Mouse (Mus musculus) gastrocnemius, postnatal 14 days (tissue): Measurements from ENCODE around the gene Olfr786. TPM values are rescaled to one million over a fixed set of nuclear protein-coding genes. Genes with fewer than 3 reads are reported as not detected.

Source experiments
- DNase-seq: peaks from one replicate; pipeline ENCODE4 v3.0.0; 2021; ENCODE audit warnings: mixed read lengths
- intact Hi-C: fragments of 180-260 bp; cut with DNase I; formaldehyde crosslinking; loops from one replicate; pipeline ENCODE4 v1.15.1; 2025; ENCODE audit warnings: low total_unique reads
- long read RNA-seq, 2 experiments: library from polyadenylated mRNA; stranded (forward); transcript quantifications; one replicate each; pipeline ENCODE4 v2.0.0; 2021
- total RNA-seq, 2 experiments: library from RNA; stranded (reverse); gene quantifications; 2 replicates each; pipeline ENCODE4 v1.2.3; 2021

The Olfr786 gene
- total RNA-seq, result not detected
- long read RNA-seq, experiment 1, result 0 reads
- long read RNA-seq, experiment 2, result 0 reads

DNA sequence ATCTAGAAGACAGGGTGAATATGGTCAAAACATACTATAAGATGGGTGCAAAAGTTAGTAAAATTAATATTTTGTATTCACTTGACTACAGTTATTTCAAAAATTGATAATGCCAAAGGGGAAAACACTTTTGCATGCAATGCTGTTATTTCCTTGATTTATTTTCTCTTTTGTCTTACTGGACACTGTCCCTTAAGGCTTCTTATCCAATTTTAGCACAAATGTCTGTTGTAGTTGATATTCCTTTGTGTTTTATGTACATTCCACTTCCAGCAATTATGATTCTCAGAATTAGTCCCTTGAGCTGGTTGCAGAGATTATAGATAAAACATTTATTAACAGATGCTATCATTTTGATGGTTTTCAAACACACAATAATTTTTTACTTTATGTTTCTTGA lies at the start of gene Olfr786:
Gene Olfr786 (plus strand): TSS at position 301 of the 400 bp plus-strand sequence.
- DNase-seq, result no peak
- intact Hi-C loops, result no loop called here

DNA sequence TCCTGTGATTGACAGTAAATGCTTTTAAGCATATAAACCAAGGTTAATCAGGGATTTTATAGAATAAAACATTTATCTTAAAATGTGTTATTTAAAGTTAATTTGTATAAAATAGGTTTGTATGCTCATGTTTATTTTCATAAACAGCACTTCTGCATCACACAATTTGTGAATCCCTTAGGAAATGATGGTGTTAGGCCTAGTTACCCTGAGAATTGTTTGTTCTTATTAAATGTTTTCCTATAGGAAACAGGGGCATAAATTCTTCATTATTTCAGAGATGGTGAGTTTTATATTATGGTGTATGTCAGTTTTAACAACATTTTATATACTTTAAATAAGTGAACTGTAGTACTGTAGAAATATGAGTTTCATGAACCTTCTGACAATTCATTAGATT lies 43.3 kb upstream of the Olfr786 start, which contains the start of gene Olfr784:
Gene Olfr784 (plus strand): TSS at position 301 of the 400 bp plus-strand sequence.
- intact Hi-C loops, result no loop called here
- no peak for DNase-seq

DNA sequence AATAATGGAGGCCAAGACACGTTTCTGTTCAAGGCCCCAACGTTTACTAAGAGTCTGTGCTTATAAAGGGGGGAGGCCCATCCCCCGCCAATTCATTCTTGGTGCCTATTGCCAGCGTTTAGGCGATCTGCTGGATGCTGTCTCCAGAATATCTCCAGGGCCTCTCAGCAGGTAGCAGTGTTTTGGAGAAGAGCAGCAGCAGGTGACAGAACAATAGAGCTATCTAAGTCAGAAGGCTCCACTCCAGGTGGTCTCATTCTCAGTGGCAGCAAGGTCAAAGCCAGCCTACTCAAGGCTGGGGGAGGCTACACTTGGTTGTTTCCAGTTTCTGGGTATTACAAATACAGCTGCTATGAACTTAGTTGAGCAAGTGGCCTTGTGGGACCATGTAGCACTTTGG lies 26.2 kb upstream of the Olfr786 start:
- intact Hi-C loops, result no loop called here
- no peak for DNase-seq

DNA sequence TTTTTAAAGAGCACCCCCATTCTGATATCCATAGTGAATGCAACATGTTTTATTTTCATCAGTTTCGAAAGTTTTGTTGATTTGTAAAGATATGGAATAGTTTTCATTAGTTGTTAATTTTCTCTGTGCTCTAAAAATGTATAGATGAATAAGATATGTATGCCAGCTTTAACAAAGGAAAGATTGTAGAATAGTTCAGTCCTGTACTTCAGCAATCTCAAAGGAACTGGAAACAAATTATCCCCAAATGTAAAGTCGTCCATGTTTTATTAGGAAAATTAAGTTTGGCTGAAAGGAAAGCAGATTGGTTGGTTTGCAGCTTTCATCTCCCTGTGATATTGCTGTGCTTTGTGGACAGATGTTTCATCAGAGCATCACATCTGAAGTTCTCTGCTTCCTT lies 22.0 kb upstream of the Olfr786 start, which contains the start of gene Olfr785:
Gene Olfr785 (plus strand): TSS at position 301 of the 400 bp plus-strand sequence.
- no peak for DNase-seq

DNA sequence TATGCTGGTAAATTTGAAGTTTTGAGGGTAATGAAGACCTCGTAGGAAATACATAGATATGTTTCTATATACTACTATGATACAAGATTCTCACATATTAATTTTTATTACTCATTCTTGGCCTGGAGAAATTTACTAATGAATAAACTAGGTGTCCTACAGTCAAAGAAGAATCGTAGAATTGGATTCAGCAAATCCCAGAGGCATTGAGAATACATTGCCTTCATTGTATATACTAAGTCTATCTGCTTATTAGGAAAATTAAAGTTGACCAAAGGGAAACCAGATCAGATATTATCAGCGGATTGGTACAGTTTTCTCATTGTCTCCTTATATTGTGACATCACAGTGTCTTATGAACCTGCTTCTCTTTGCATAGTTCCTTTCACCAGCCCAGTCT lies 34.5 kb downstream of the Olfr786 start, which contains the start of gene Olfr787:
Gene Olfr787 (plus strand): TSS at position 301 of the 400 bp plus-strand sequence.
- intact Hi-C loops, result no loop called here
- no peak for DNase-seq

More for the DNA sequence above, 22.0 kb upstream of the Olfr786 start, which contains the start of gene Olfr785:
- intact Hi-C loops, result no loop called here

DNA sequence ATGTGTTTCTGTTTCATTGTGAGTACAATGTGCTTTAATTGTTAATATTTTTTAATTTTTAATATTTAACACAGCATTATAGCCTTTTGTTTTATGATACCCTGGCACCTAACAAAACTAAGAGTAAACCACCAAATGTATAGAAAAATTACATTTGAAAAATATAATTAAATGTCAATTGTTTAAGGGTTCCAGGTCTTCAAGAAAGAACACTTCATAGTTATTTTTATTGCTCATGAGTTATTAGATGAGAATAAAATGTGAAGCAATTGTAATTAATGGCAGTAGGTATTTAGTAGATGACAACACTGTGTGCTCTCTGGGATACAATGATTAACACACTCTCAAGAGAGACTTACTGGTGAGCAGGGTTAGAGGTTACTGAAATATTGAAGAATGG lies 43.6 kb downstream of the Olfr786 start, which contains the start of gene Olfr788:
Gene Olfr788 (plus strand): TSS at position 301 of the 400 bp plus-strand sequence.
- DNase-seq, result no peak
- intact Hi-C loops, result no loop called here

DNA sequence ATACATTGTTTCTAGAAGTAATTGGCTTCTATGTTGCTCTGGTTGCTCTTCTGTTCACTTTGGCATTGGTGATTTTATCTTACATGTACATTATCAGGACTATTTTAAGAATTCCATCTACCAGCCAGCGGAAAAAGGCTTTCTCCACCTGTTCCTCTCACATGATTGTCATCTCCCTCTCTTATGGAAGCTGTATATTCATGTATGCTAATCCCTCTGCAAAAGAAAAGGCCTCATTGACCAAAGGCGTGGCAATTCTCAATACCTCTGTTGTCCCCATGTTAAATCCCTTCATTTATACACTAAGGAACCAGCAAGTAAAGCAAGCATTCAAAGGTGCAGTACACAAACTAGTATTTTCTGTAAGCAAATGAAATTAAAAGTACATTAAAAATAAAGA lies 46.1 kb downstream of the Olfr786 start:
- intact Hi-C loops, result no loop called here
- no peak for DNase-seq

DNA sequence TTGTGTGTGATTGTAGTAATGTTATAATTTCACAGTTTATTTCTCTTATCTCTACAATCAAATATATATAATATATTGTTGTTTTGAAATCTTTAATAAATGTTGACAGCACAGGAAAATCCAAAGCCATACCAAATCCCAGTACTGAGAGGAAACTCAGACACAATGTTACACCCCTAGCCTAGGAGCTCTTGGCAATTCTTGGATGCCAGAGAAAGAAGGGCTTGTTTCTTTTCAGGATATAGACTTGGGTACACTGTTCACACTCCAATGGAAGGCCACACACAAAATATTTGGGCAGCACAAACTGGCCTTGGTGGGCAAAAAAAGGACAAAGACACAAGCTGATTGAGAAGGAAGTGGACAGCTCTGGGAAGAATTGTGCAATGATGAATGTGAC lies 46.6 kb downstream of the Olfr786 start:
- no peak for DNase-seq

DNA sequence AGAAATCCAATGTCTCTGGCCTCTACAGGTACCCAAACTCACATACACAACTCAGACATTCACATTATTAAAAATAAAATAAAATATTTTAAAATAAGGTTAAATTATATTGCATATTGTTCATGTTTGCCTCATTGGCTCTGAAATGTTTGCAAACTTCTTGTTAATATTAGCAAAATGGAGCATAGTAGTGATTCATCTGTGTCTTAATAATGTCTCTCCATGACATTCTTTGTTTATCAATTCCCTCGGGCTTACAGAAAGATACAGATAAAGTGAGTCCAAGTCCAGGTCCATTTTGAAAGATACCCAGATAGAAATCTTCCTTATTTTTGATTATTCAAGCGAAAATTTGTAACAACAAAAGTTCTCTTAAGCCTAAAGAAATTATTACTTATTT lies 57.3 kb downstream of the Olfr786 start, which contains the start of gene Olfr789:
Gene Olfr789 (plus strand): TSS at position 301 of the 400 bp plus-strand sequence.
- intact Hi-C loops, result no loop called here

More for the DNA sequence above, 46.6 kb downstream of the Olfr786 start:
- intact Hi-C loops, result no loop called here

More for the DNA sequence above, 57.3 kb downstream of the Olfr786 start, which contains the start of gene Olfr789:
- DNase-seq, result no peak

Other genes starting within 250 kb of the Olfr786 start
- gene Olfr772, start 249.4 kb upstream of the Olfr786 start, total RNA-seq, result not detected
- not detected for gene Olfr773, start 239.9 kb upstream of the Olfr786 start, total RNA-seq
- not detected for gene Olfr774, start 191.1 kb upstream of the Olfr786 start, total RNA-seq
- gene Olfr775, start 178.9 kb upstream of the Olfr786 start, total RNA-seq, result not detected
- not detected for gene Olfr776, start 168.2 kb upstream of the Olfr786 start, total RNA-seq
- gene Olfr777, start 155.8 kb upstream of the Olfr786 start, total RNA-seq, result not detected
- not detected for gene Olfr780, start 109.2 kb upstream of the Olfr786 start, total RNA-seq
- gene Olfr781, start 98.5 kb upstream of the Olfr786 start, total RNA-seq, result not detected
- not detected for gene Olfr782, start 78.5 kb upstream of the Olfr786 start, total RNA-seq
- gene Olfr784, start 43.2 kb upstream of the Olfr786 start, total RNA-seq, result under 1 TPM in 1 of 2 experiments, not detected in 1; 0.06 TPM
- not detected for gene Olfr785, start 21.9 kb upstream of the Olfr786 start, total RNA-seq
- not detected for gene Olfr787, start 34.6 kb downstream of the Olfr786 start, total RNA-seq
- gene Olfr788, start 43.7 kb downstream of the Olfr786 start, total RNA-seq, result not detected
- not detected for gene Olfr789, start 57.4 kb downstream of the Olfr786 start, total RNA-seq
- not detected for gene Olfr790, start 71.2 kb downstream of the Olfr786 start, total RNA-seq
- gene Olfr791, start 94.5 kb downstream of the Olfr786 start, total RNA-seq, result not detected
- not detected for gene Olfr792, start 111.9 kb downstream of the Olfr786 start, total RNA-seq
- not detected for gene Olfr794, start 140.3 kb downstream of the Olfr786 start, total RNA-seq
- not detected for gene Olfr796, start 185.3 kb downstream of the Olfr786 start, total RNA-seq
- not detected for gene Olfr798, start 200.6 kb downstream of the Olfr786 start, total RNA-seq
- gene Olfr799, start 210.2 kb downstream of the Olfr786 start, total RNA-seq, result not detected
- gene Olfr800, start 230.4 kb downstream of the Olfr786 start, total RNA-seq, result not detected
- not detected for gene Olfr801, start 246.6 kb downstream of the Olfr786 start, total RNA-seq